ENCODE assay signal across 25 mouse cellular contexts in the genomic region with DNA sequence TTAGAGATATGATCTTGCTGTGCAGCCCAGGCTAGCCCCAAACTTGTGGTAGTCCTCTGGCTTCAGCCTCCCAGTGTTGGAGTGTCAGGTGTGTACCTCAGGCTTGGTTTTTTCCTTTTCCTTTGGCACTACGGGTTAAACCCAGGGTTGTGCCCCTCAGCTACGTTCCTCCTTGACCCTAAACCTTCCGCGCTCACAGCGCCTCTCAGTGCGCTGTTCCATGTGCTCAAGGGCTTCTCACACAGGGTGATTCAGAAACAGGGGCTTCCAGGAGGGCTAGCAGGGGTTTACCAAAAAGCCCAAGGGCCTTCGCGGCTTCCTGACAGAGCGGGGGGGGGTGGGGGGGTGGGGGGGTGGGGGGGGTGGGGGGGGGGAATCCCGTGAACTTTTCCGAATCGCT. TPM values are rescaled to one million over a fixed set of nuclear protein-coding genes. Genes with fewer than 3 reads are reported as not detected.
DNase-seq lines count a peak whose midpoint lies in the region; ATAC-seq and TF ChIP-seq lines count a peak whose summit lies in the region.
"Had no signal": no experiment of that assay in that cellular context is flagged by ENCODE, and none has a peak within 500 bp of the region (broad histone marks: within the 10 kb centered on the region; RNA-seq: fewer than 3 reads in every experiment).

No protein-coding gene starts in this region.

- peak; percentile 26 for DNase-seq in CD4-positive, CD25-positive, alpha-beta regulatory T cell, adult 2 months (ENCODE audit: low read depth, low spot score)
- DNase-seq in thymus, adult 2 months, result no peak
- no peak for DNase-seq in thymus, adult 18-20 months
- peak; percentile 51 for DNase-seq in induced T-regulatory cell, adult 2 months (ENCODE audit: low read depth)
- DNase-seq in testis, postnatal 14 days (ENCODE audit: low spot score), result no peak
- DNase-seq in heart, postnatal 25 days (ENCODE audit: low spot score), result no peak
- DNase-seq: adrenal gland, postnatal 25 days; cerebellum, adult 8-10 months; cerebellum, postnatal 36 days; embryo, embryonic 11 days; kidney, adult 11 months; kidney, postnatal 14 days; lung, embryonic 14.5 days; lung, postnatal 14 days; right cerebral cortex, postnatal 4 days; thymus, postnatal 4 days had no signal

- H3K36me3 ChIP-seq in thymus, adult 2 months (ENCODE audit: control insufficient read depth, insufficient read depth, low read length), result no peaks in the 10 kb centered on the region
- H3K36me3 ChIP-seq: embryonic facial prominence, embryonic 12.5 days; forebrain, embryonic 15.5 days; heart, embryonic 12.5 days; midbrain, embryonic 10.5 days; midbrain, embryonic 15.5 days had no signal

- no peak for ATAC-seq in CD4-positive, CD25-positive, alpha-beta regulatory T cell, adult 4 months
- ATAC-seq in cerebellum, adult (ENCODE audit: insufficient number of reproducible peaks, low FRiP score, low TSS enrichment), result no peak
- ATAC-seq: forebrain, embryonic 15.5 days; midbrain, embryonic 15.5 days had no signal

- H3K27ac ChIP-seq in thymus, adult 2 months (ENCODE audit: control insufficient read depth, insufficient read depth, low read length), result peak overlapping the region; percentile 38; the same call in 1 of the 2 replicates
- H3K27ac ChIP-seq: embryonic facial prominence, embryonic 12.5 days; forebrain, embryonic 15.5 days; heart, adult 2 months; hindbrain, embryonic 14.5 days; midbrain, embryonic 10.5 days; midbrain, embryonic 15.5 days had no signal

- H3K4me3 ChIP-seq in thymus, adult 2 months (ENCODE audit: control insufficient read depth, insufficient read depth, low read length), result no peak overlapping the region
- H3K4me3 ChIP-seq: embryonic facial prominence, embryonic 12.5 days; forebrain, embryonic 15.5 days; heart, adult 2 months; heart, embryonic 12.5 days; midbrain, embryonic 10.5 days; midbrain, embryonic 15.5 days had no signal

- peaks cover 24% of the 10 kb centered on the region for H3K4me1 ChIP-seq in thymus, adult 2 months (replicated peaks; ENCODE audit: control insufficient read depth, insufficient read depth, low read length)
- H3K4me1 ChIP-seq: embryonic facial prominence, embryonic 12.5 days; forebrain, embryonic 15.5 days; midbrain, embryonic 10.5 days; midbrain, embryonic 15.5 days had no signal

- no peak for TF ChIP-seq POLR2A in thymus, adult 2 months (IDR thresholded peaks at IDR 0.05; ENCODE audit: control insufficient read depth, extremely low read depth, insufficient read depth, low read length, poor library complexity)

- intact Hi-C loops in heart, postnatal 25 days (cut with DNase I), result no loop called here

- no peak for TF ChIP-seq CTCF in thymus, adult 2 months (IDR thresholded peaks at IDR 0.05; ENCODE audit: borderline replicate concordance, control insufficient read depth, extremely low read depth, insufficient read depth, low read length, poor library complexity)

- H3K27me3 ChIP-seq in thymus, adult 2 months (ENCODE audit: control insufficient read depth, insufficient read depth, low read length), result no peaks in the 10 kb centered on the region
- H3K27me3 ChIP-seq: embryonic facial prominence, embryonic 12.5 days; forebrain, embryonic 15.5 days; heart, embryonic 12.5 days; midbrain, embryonic 15.5 days had no signal

- WGBS in thymus, adult 2 months, result 66% methylated on average over 12 of the region's 12 CpGs

RNA-seq across cellular contexts. Expression of a gene that starts 15.3 kb away (rescaled TPM):
- polyA plus RNA-seq in CD4-positive, CD25-positive, alpha-beta regulatory T cell, adult 4 months (2017; shearing (Covaris generic)), result 1,000 to 10,000 TPM; 1,323 to 1,460 TPM
- polyA plus RNA-seq in thymus, adult 2 months (2012; rRNA removed), result 94.3 and 107 TPM in 2 replicates
- 10 to 100 TPM; 40.2 to 45.4 TPM for total RNA-seq in heart, postnatal 25 days (2021)

RNA-seq across cellular contexts. Expression of a gene that starts 35.8 kb away (rescaled TPM):
- 1 to 10 TPM; 2.7 to 5.4 TPM for polyA plus RNA-seq in CD4-positive, CD25-positive, alpha-beta regulatory T cell, adult 4 months (2017; shearing (Covaris generic))
- 43.4 and 45.7 TPM in 2 replicates for polyA plus RNA-seq in thymus, adult 2 months (2012; rRNA removed)
- 10 to 100 TPM; 36.8 to 41.7 TPM for total RNA-seq in heart, postnatal 25 days (2021)

RNA-seq across cellular contexts. Expression of a gene that starts 55.9 kb away (rescaled TPM):
- polyA plus RNA-seq in CD4-positive, CD25-positive, alpha-beta regulatory T cell, adult 4 months (2017; shearing (Covaris generic)), result 10 to 100 TPM; 70.9 to 80.0 TPM
- polyA plus RNA-seq in thymus, adult 2 months (2012; rRNA removed), result 9.3 and 11.4 TPM in 2 replicates
- 10 to 100 TPM; 40.9 to 48.2 TPM for total RNA-seq in heart, postnatal 25 days (2021)

RNA-seq across cellular contexts. Expression of a gene that starts 59.6 kb away (rescaled TPM):
- 10 to 100 TPM; 56.3 to 58.8 TPM for polyA plus RNA-seq in CD4-positive, CD25-positive, alpha-beta regulatory T cell, adult 4 months (2017; shearing (Covaris generic))
- 19.4 and 22.7 TPM in 2 replicates for polyA plus RNA-seq in thymus, adult 2 months (2012; rRNA removed)
- 10 to 100 TPM; 26.8 to 27.8 TPM for total RNA-seq in heart, postnatal 25 days (2021)

Comparison
In these comparisons a context has a peak if more than half of its experiments do, and no peak if none do; other contexts are left out.
1. DNase-seq: peak in CD4-positive, CD25-positive, alpha-beta regulatory T cell, adult 2 months (single experiment) and induced T-regulatory cell, adult 2 months (single experiment); none in thymus, adult 2 months (single experiment), thymus, adult 18-20 months (0 of 2), testis, postnatal 14 days (single experiment) and heart, postnatal 25 days (single experiment).
2. RNA of a gene that starts 15.3 kb away (polyA plus RNA-seq): 1,323 to 1,460 TPM in CD4-positive, CD25-positive, alpha-beta regulatory T cell, adult 4 months; 94.3 to 107 TPM in thymus, adult 2 months; every median in the first group is over 10 times any median in the second.